Mouse (Mus musculus) lung, embryonic 14.5 days (tissue): ENCODE data around the gene Spats2. TPM values are rescaled to one million over a fixed set of nuclear protein-coding genes. Genes with fewer than 3 reads are reported as not detected.
A peak's percentile ranks its signal among the peaks of the same experiment; 100 is the strongest.

Experiments used
- ATAC-seq: fragments of 200-750 bp; cut with Nextera tagmentation; 2 replicates; pipeline ENCODE4 v1.8.0; 2017; ENCODE audit warnings: mild to moderate bottlenecking, moderate TSS enrichment, moderate library complexity; ENCODE audit not compliant: insufficient read depth
- DNase-seq: peaks from one replicate; pipeline ENCODE4 v3.0.0-alpha.2; 2015
- H3K27ac ChIP-seq: fragments of 300-500 bp; sonication (generic); 2 replicates; pipeline ENCODE4 v1.5.1; 2014; ENCODE audit warnings: low read depth, mild to moderate bottlenecking, moderate library complexity
- H3K27me3 ChIP-seq: fragments of 300-500 bp; sonication (generic); 2 replicates; pipeline ENCODE4 v1.6.1; 2014; ENCODE audit warnings: low read length, control low read depth; ENCODE audit not compliant: insufficient read depth
- H3K36me3 ChIP-seq: fragments of 300-500 bp; sonication (generic); 2 replicates; pipeline ENCODE4 v1.6.1; 2014; ENCODE audit warnings: control low read depth; ENCODE audit not compliant: insufficient read depth
- H3K4me1 ChIP-seq: fragments of 300-500 bp; sonication (generic); 2 replicates; pipeline ENCODE4 v1.6.1; 2014; ENCODE audit warnings: antibody characterized with exemption, control low read depth; ENCODE audit not compliant: insufficient read depth
- H3K4me2 ChIP-seq: fragments of 300-500 bp; sonication (generic); 2 replicates; pipeline ENCODE4 v1.6.1; 2014; ENCODE audit warnings: mild to moderate bottlenecking
- H3K4me3 ChIP-seq: fragments of 300-500 bp; sonication (generic); 2 replicates; pipeline ENCODE4 v1.5.1; 2014; ENCODE audit warnings: low read depth, low read length
- H3K9ac ChIP-seq: fragments of 300-500 bp; sonication (generic); 2 replicates; pipeline ENCODE4 v1.6.1; 2014
- H3K9me3 ChIP-seq: fragments of 300-500 bp; sonication (generic); 2 replicates; pipeline ENCODE4 v1.6.1; 2016; ENCODE audit warnings: low read depth, low read length, control low read depth
- CTCF ChIP-seq: IDR thresholded peaks from 2 replicates; pipeline ENCODE4 v1.5.1; 2016; ENCODE audit warnings: antibody characterized with exemption, low read depth
- WGBS: fragments of 180-500 bp; shearing (Covaris S2); extraction: QIAGEN DNeasy Blood & Tissue Kit; methylation state at CpG from one replicate; pipeline ENCODE4 v1.1.7; 2014; 5-methylcytosine and 5-hydroxymethylcytosine counted together
- polyA plus RNA-seq: library from polyadenylated mRNA; unstranded; fragments of >200 nt; fragmentation: Nextera tagmentation; extraction: Ambion mirVana; gene quantifications from 2 replicates; pipeline ENCODE4 v1.2.1, GENCODE M21; 2014

Spats2 gene
- polyA plus RNA-seq, 1 experiment from 2014 or later, result 39.7 TPM

- ATAC-seq (no peak), DNase-seq (peak; percentile 29)
- H3K27me3 ChIP-seq, result peaks cover 61% of the 10 kb centered on the region
- peak overlapping the region; percentile 67 for H3K4me2 ChIP-seq
- H3K36me3 ChIP-seq, result no peaks in the 10 kb centered on the region
- H3K9ac ChIP-seq, result peak overlapping the region; percentile 35; the same call in 1 of the 2 replicates
- peak overlapping the region; percentile 37 for H3K4me3 ChIP-seq
- H3K4me1 ChIP-seq, result peaks cover 2% of the 10 kb centered on the region; the same call in 1 of the 2 replicates
- H3K9me3 ChIP-seq, result no peaks in the 10 kb centered on the region
- WGBS, result 1% methylated on average over 9 of the region's 9 CpGs
- no peak for TF ChIP-seq CTCF
- no peak overlapping the region for H3K27ac ChIP-seq
These were observed 27.2 kb upstream of the Spats2 start for GRCm38 (mm10) chr15:99098493-99098861.

DNA sequence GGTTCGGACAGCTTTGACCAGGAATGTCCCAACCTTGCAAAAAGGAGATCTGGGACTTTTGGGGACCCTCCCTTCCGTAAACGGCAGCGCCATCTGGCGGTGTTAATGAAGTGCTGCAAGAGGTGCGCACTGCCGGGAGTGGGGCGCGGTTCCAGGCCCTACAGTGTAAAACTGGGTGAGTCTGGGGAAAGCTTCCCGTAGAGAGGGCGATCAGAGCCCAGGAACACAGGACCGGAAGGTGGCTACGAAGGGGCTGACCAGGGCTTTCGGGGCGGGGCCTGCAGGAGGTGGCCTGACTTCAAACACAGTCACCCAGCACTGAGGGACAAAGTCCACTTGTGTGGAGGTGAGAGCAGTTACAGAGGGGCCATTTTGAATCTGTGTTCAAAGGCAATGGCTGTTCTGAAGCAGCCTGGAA, 26.6 kb upstream of the Spats2 start:
- Histone ChIP-seq H3K27me3 (peaks cover 55% of the 10 kb centered on the region), H3K9ac (no peak overlapping the region), H3K4me3 (peak overlapping the region; percentile 37), H3K27ac (no peak overlapping the region), H3K4me2 (peak overlapping the region; percentile 67), H3K9me3 (no peaks in the 10 kb centered on the region), H3K36me3 (no peaks in the 10 kb centered on the region), H3K4me1 (no peaks in the 10 kb centered on the region; the same call in 1 of the 2 replicates)
- under 1% methylated on average over 15 of the region's 15 CpGs for WGBS
- peak; percentile 43 for ATAC-seq
- peak; percentile 78 for DNase-seq
- peak; percentile 92 for TF ChIP-seq CTCF

- TF ChIP-seq CTCF, result 0 out of 2 replicates have a peak, but pooled peaks have one; percentile 2
- no peak overlapping the region; the same call in 1 of the 2 replicates for H3K4me2 ChIP-seq
These were observed 25.7 kb upstream of the Spats2 start for GRCm38 (mm10) chr15:99099984-99100383.

GRCm38 (mm10) chr15:99105238-99105637, 20.5 kb upstream of the Spats2 start:
- ATAC-seq, result no peak
- DNase-seq, result no peak
- no peaks in the 10 kb centered on the region for H3K36me3 ChIP-seq
- 45% methylated on average over 7 of the region's 7 CpGs for WGBS
- no peak overlapping the region for H3K9ac ChIP-seq
- H3K4me1 ChIP-seq, result no peaks in the 10 kb centered on the region
- H3K9me3 ChIP-seq, result no peaks in the 10 kb centered on the region
- H3K4me2 ChIP-seq, result no peak overlapping the region
- H3K4me3 ChIP-seq, result no peak overlapping the region
- no peak for TF ChIP-seq CTCF
- no peaks in the 10 kb centered on the region for H3K27me3 ChIP-seq
- H3K27ac ChIP-seq, result no peak overlapping the region

More at GRCm38 (mm10) chr15:99099984-99100383, 25.7 kb upstream of the Spats2 start:
- Histone ChIP-seq H3K9ac (no peak overlapping the region), H3K9me3 (no peaks in the 10 kb centered on the region), H3K4me1 (no peaks in the 10 kb centered on the region; the same call in 1 of the 2 replicates), H3K36me3 (no peaks in the 10 kb centered on the region), H3K4me3 (no peak overlapping the region), H3K27ac (no peak overlapping the region), H3K27me3 (peaks cover 47% of the 10 kb centered on the region)
- DNase-seq, result no peak
- 54% methylated on average over 3 of the region's 3 CpGs for WGBS
- no peak for ATAC-seq

DNA sequence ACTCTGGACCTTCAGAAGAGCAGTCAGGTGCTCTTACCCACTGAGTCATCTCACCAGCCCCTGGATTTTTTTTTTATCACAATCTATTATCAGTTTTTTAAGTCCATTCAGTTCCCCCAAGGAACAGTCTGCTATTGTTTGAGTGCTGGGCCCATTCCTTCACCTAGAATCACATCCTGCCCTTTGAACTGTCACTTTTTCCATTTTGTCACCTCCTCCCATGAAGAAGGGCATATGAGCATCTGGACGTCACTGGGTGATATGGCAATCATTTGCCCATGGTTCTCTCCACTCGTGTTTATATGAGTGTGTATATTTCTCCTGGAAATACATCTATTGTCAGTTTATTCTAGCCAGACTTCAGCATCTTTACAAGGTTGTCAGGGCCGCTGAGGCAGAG, 17.9 kb upstream of the Spats2 start:
- H3K36me3 ChIP-seq, result no peaks in the 10 kb centered on the region
- no peak for TF ChIP-seq CTCF
- ATAC-seq (no peak), DNase-seq (no peak)
- no peak overlapping the region for H3K27ac ChIP-seq
- no peak overlapping the region for H3K4me2 ChIP-seq
- H3K9ac ChIP-seq, result no peak overlapping the region
- no peaks in the 10 kb centered on the region for H3K9me3 ChIP-seq
- no peaks in the 10 kb centered on the region for H3K27me3 ChIP-seq
- H3K4me1 ChIP-seq, result no peaks in the 10 kb centered on the region
- 60% methylated on average over 3 of the region's 3 CpGs for WGBS
- H3K4me3 ChIP-seq, result no peak overlapping the region

- no peak for DNase-seq
- no peaks in the 10 kb centered on the region for H3K36me3 ChIP-seq
- no peak for ATAC-seq
- no peaks in the 10 kb centered on the region for H3K27me3 ChIP-seq
- H3K4me1 ChIP-seq, result no peaks in the 10 kb centered on the region; the same call in 1 of the 2 replicates
- H3K9ac ChIP-seq, result no peak overlapping the region
- H3K4me2 ChIP-seq, result no peak overlapping the region
- H3K27ac ChIP-seq, result no peak overlapping the region
- WGBS, result 81% methylated on average over 3 of the region's 3 CpGs
- H3K9me3 ChIP-seq, result no peaks in the 10 kb centered on the region
- H3K4me3 ChIP-seq, result no peak overlapping the region
- no peak for TF ChIP-seq CTCF
These were observed 14.6 kb upstream of the Spats2 start for GRCm38 (mm10) chr15:99111139-99111538.

DNA sequence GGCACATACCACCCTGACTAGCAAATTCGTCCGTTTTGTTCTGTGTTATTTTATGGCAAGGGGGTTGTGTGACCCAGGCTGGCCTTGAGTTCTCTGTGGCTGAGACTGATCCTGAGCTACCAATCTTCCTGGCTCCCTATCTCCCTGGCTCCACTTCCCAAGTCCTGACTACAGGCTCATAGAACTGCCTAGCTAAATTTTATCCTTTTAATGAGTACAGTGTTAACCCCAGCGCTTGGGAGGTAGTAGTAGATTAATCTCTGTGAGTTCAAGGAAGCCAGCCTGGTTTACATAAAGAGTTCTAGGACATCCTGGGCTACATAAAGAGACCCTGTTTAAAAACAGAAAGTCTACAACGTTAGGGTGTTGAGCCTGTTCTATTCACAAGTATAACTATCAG, 13.9 kb upstream of the Spats2 start:
- no peak for TF ChIP-seq CTCF
- 57% methylated on average over 4 of the region's 4 CpGs for WGBS
- H3K27ac ChIP-seq, result no peak overlapping the region
- no peaks in the 10 kb centered on the region for H3K9me3 ChIP-seq
- H3K4me2 ChIP-seq, result no peak overlapping the region
- no peaks in the 10 kb centered on the region; the same call in 1 of the 2 replicates for H3K4me1 ChIP-seq
- DNase-seq (no peak), ATAC-seq (no peak)
- H3K4me3 ChIP-seq, result no peak overlapping the region
- H3K36me3 ChIP-seq, result no peaks in the 10 kb centered on the region
- no peak overlapping the region for H3K9ac ChIP-seq
- no peaks in the 10 kb centered on the region for H3K27me3 ChIP-seq
